Mouse (Mus musculus) small intestine, adult 10 weeks (tissue): ENCODE data around the gene Dhrs7c. TPM values are rescaled to one million over a fixed set of nuclear protein-coding genes. Genes with fewer than 3 reads are reported as not detected.

Experiments used
- polyA plus RNA-seq: library from polyadenylated mRNA; stranded (reverse); fragments of 350-450 nt; fragmentation: Illumina TruSeq; extraction: RNeasy Lipid Tissue Mini Kit (QIAGEN cat#74804); gene quantifications from one replicate; pipeline ENCODE4 v1.2.3, GENCODE M21; 2014; ENCODE audit warnings: low replicate concordance

Dhrs7c gene
- polyA plus RNA-seq = not detected

DNA sequence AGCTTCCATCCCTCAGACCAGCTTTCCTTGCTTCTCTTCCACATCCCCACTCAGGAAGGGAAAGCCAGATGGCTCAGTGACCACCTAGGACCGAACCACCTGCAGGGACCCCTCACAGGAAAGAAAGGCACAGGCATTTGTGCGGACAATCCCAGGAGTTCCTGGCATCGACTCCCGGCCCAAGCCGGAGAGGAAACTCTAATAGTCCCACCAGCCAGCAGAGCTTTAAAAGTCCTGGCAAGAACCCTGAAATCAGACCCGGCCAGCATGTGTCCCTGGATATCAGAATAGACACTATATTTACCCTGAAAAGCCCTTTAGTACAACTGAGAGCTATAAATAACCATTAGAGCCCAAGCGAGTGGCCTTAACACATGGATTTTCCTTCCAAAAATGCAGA is at the start of gene Dhrs7c:
TSS of gene Dhrs7c (plus strand) at position 257 of the 400 bp plus-strand sequence.

DNA sequence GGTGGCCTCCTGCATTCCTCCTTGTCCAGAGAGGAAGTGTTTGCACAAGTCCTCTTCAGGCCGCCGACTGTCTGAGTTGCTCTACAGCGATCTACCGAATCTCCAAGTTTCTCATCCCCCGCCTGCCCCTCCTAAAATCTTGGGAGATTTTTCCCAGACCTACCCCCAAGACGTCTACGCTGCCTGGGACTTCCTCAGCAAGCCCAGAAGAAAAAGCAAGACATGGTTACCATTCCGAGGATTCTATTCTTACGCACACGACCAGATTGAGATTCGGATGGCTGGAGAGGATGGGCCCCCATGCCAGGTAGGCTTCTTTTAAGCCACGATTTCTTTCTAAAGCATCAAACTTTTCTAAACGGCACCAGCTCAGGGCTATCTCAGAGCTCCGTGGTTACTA is 26.9 kb upstream of the Dhrs7c start, which contains the start of gene Glp2r:
TSS of gene Glp2r (minus strand) at position 101 of the 400 bp plus-strand sequence.

DNA sequence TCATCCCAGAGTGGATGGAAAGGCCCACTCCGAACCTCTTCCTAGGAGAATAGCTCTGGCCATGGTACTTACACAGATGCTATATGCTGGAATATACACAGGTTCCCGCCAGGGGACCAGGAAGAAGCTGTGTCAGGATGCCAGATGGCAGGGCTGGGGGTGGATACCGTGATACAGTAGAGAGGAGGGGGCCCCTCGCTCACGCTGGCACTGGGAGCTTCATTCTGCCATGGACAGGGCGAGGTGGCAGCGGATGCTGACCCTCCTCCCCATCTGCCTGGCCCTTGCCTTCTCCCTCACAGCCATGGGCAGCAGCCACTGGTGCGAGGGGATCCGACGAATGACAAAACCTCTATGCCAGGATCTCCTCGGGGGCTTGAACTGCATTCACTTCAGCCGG is 23.6 kb upstream of the Dhrs7c start, which contains the start of gene Gsg1l2:
TSS of gene Gsg1l2 (plus strand) at position 230 of the 400 bp plus-strand sequence.

Other genes with a start within 250 kb of the Dhrs7c start
- not detected for gene Rcvrn, start 102.9 kb upstream of the Dhrs7c start, polyA plus RNA-seq
- gene Glp2r, start 27.0 kb upstream of the Dhrs7c start, polyA plus RNA-seq = 6.0 TPM
- gene Gsg1l2, start 23.6 kb upstream of the Dhrs7c start, polyA plus RNA-seq = not detected
- gene Usp43, start 124.0 kb downstream of the Dhrs7c start, polyA plus RNA-seq = 2.5 TPM
- gene Cfap52, start 167.5 kb downstream of the Dhrs7c start, polyA plus RNA-seq = not detected
- 17.7 TPM for gene Stx8, start 168.0 kb downstream of the Dhrs7c start, polyA plus RNA-seq